Mouse (Mus musculus) T-helper 2 cell (primary cell): ENCODE data around the gene Olfr461.
"Not testable (repeated sequence)": the region's sequence is repeated elsewhere in the genome, so short reads cannot be mapped to it uniquely, and the experiment has no call there.

Experiments
- in situ Hi-C: fragments of 300-600 bp; cut with MboI, MseI; formaldehyde crosslinking; loops from one replicate; pipeline ENCODE4 v1.15.1; 2025; ENCODE audit warnings: high pct_unique_total_duplicates

Gene Olfr461

DNA sequence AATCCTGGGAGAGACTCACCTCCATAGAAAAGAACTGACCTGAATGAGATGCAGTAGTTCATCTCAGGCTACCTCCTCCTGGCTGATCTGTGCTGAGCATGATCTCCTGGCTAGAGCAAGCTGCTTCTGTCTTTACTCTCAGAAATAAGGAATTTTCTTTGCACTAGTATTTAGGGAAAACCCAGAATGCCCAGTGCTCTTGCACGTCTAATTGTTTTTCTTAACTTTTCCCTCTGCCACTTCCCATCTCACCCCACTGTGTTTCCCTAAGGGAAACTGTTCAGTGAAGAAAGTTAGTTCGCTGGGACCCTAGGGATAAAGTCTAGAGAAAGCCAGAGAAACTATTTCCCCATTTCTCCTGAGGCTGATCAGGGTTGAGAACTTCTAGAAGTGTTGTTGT, at the start of gene Olfr461:
Olfr461 (minus strand) TSS at position 101 of the 400 bp plus-strand sequence.
- in situ Hi-C loops = no loop called here

DNA sequence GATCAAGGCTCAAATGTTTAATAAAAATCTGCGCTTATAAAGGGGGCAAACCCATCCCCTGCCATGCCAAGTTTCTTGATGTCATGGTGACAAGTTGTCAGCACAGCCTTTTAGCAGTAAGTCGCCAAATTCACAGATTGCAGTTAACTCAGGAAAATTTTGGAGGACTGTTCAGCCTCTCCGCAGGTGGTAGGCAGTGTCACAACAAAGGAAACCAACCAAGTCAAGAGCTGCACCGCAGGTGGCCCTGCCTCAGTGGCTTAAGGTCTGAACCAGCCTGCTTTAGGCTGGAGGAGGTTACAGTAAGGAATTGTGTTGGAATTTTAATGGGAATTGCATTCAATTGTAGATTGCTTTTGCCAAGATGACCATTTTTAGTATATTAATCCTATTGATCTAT, 43.7 kb upstream of the Olfr461 start:
- in situ Hi-C loops = not testable (repeated sequence)

- in situ Hi-C loops = no loop called here
Observed at GRCm38 (mm10) chr6:40594804-40595550, 40.1 kb upstream of the Olfr461 start.

DNA sequence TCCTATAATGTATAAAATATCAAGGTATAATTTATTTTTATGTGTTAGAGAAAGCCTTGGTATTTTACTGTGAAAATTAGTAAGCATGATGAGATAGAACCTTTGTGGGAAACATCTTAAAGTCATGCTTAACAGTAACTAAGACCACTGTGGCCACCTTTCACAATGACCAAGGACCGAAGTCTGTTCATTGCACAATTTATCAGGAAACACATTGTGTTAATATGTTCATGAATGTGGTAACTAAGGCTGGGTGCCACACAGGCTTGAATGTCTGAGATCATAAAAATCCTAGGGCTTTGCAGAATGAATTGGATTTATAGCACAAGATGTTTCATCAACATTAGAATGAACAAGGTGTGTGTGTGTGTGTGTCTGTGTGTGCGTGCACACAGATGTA, 33.5 kb upstream of the Olfr461 start:
- in situ Hi-C loops = no loop called here

DNA sequence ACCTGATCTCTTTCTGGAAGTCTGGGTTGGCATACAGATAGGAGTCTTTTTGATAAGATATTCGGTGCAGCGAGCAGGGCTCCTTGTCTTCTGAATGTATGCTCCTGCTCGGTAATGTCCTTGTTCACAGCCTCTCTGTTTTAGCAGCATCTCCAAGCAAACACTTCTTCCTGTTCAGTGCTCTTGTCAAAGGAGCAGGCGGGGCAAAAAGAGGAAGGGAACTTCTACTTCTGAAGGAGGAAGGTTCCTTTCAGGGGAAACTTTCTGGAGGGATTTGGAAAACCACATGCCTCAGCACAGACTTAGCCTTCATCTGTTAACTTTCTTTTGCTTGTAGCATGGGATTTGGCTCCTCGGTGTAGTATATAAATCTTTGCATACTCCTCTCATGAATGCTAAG, 30.8 kb upstream of the Olfr461 start, which contains the start of gene Clec5a:
Clec5a (minus strand) TSS at position 177 of the 400 bp plus-strand sequence.
- in situ Hi-C loops = no loop called here

DNA sequence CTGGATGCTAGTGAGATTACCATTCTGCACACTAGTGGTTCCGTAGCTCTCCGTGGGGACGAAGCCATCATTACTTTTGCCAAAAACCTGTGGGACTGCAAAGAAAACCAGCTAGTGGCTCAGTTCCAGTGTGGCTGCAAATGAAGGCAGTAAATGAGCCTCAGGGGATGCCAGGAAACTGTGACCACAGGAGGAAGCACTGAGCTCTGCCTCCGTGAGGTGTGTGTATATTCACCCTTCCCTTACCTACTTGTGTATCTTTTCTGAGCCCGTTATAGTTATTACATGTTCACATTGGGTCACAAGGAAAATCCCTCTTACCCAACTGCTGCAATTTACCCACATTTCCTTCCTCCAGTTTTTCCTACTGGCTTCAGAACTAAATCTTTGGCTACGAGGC, 29.5 kb upstream of the Olfr461 start:
- in situ Hi-C loops = no loop called here

- in situ Hi-C loops = no loop called here
Observed at GRCm38 (mm10) chr6:40576305-40576704, 21.5 kb upstream of the Olfr461 start.

GRCm38 (mm10) chr6:40573618-40574017, 18.8 kb upstream of the Olfr461 start:
- in situ Hi-C loops = no loop called here

- in situ Hi-C loops = no loop called here
Observed at GRCm38 (mm10) chr6:40569187-40569586, 14.3 kb upstream of the Olfr461 start, which contains the start of gene Olfr460. Olfr460 (plus strand) TSS chr6:40569487.

DNA sequence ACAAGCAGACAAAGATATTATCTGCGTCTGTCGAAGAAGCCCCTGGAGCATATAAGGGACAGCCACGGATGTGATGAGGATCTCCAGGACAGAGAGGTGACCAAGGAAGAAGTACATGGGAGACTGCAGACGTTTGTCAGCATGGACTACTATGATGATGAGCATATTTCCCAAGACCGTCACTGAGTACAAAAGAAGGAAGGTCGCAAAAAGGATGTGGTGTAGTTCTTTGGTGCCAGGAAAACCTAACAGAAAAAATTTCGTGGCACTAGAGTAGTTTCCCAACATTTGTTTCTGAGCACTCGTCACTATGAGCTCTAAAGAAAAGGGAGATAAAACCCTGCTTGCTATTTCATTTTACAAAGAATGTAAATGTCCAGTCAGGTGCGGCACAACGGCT, 10.2 kb downstream of the Olfr461 start:
- in situ Hi-C loops = no loop called here

- in situ Hi-C loops = no loop called here
Observed at GRCm38 (mm10) chr6:40519408-40519807, 35.4 kb downstream of the Olfr461 start, which contains the start of gene Prss37. Prss37 (minus strand) TSS chr6:40519508.

DNA sequence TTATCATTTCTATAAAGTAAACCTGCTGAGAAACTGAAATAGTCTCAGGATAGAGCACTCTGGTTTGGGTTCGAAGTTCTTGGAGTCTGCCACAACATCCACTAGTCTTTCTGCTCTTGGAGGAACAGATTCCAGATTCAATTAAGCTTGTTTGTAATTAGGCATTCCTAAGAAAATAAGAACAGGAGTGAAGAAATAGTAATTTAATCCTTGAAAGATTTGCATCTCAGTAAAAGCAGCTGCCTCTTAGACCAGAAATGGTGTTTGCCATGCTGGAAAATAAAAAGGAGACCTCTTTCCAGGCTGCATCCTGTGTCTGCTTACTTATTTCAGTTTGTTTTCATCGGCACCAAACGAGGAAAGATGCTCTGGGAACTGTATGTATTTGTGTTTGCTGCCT, 61.6 kb downstream of the Olfr461 start, which contains the start of gene Tas2r108:
Tas2r108 (plus strand) TSS at position 301 of the 400 bp plus-strand sequence.
- in situ Hi-C loops = no loop called here
